Mouse (Mus musculus): ENCODE measurements around the gene Daam2.
A peak's percentile ranks its signal among the peaks of the same experiment; 100 is the strongest.

The Daam2 gene

DNA sequence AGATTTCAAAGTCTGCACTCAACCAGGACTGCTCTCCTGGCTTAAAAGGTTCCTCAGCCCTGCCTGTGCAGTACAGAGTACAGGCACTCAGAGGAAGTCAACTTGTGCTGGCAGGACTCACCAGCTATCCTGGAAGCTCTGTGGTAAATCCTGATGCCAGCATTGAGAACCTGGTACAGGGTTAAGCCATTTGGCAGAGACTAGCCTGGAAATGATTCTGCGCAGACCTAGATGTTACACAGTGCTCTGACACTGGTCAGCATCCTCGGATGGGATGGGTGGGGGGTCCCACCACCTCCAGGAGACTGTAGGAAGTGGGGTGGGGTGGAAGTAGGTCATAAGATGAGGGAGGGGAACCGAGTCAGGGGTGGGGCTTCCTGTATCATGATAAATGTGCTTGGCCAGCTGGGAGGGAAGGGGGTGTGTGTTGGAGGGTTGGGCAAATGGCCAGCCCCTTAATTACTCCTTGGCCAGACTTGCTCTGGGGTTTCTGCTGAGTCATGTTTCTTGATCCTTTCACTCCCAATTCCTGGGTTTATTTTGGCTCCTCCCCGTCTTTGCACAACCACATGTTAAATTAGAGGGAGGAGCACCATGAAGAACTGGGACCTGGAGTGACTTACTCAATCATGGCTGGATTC, 132.0 kb downstream of the Daam2 start:
- no peak for DNase-seq (ENCODE audit: extremely low spot score, low spot score)

GRCm38 (mm10) chr17:49431176-49431575, 133.0 kb downstream of the Daam2 start:
- DNase-seq (ENCODE audit: extremely low spot score, low spot score) = no peak

DNA sequence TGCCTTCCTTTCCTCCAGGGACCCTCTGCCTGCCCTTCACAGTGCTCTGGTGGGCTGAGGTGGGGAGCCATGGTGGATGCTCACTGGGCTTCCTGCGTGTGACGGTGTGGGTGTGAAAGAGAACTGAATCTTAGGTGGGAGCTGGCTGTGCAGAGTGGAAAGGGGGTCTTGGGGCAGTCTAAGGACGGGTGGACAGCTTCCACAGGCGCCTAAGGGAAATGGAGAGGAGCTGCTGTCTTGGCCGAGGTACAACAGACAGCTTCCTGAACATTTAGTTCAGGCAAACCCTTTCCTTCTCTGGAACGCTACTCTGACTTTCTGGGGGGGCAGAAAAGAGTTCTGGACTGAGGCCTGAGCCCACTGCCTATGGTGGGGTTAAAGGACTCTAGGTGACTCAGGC, 134.0 kb downstream of the Daam2 start:
- DNase-seq (ENCODE audit: extremely low spot score, low spot score) = no peak

DNA sequence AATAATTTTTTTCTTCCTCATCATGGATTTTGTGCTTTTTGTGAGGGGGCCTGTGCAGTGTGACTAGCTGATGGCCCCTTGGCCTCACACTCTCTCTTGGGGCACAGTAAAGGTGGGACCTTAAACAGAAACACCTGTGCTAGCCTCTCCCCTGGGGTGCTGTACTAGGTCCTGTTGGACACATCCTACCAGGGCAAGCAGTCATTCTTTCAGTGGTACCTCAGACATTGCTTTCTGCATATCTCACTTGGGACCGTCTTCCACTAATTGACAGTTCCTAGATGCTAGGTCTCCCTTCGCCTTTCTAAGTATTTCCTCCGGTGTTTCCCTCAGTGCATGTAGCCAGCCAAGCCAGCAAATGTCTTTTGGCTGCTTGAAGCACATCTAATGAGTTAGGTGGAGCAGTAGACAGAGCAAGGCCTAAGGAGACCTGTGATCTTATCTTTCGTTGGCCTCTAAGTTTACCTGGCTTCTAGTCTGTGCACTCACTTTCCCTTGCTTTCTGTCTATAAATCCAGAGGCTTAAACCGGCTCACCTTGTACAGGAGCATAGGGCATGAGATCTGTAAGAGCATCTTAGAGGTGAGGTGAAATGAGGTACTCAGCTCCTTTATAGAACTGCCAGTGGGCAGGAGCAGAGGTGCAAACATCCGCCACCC, 134.5 kb downstream of the Daam2 start:
- DNase-seq (ENCODE audit: extremely low spot score, low spot score) = no peak

GRCm38 (mm10) chr17:49428751-49429415, 135.3 kb downstream of the Daam2 start:
- no peak for DNase-seq (ENCODE audit: extremely low spot score, low spot score)

GRCm38 (mm10) chr17:49428239-49428688, 135.9 kb downstream of the Daam2 start, which contains the start of gene Mocs1:
Gene Mocs1, plus strand, starts transcription at chr17:49428362.
- DNase-seq (ENCODE audit: extremely low spot score, low spot score) = peak; percentile 85

- DNase-seq (ENCODE audit: extremely low spot score, low spot score) = no peak
Observed at GRCm38 (mm10) chr17:49427631-49428238, 136.4 kb downstream of the Daam2 start.

DNA sequence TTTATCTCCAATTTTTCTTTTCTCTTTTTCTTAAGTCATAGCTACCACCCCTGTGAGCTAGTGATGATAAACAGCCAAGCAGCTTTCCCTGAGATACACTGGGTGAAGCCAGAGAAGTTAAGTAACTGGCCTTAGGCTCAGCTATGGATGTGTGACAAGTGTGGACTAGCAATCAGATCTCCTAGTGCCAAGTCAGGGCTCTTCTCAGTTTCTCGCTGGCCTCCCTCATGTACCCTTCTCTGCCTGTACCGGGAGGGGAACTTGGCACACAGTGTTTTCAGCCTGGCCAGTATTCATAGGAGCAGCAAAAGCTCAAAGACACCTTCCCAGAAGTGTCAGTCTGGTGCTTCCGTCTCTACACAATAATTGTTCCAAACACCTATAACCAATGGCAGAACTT, 140.3 kb downstream of the Daam2 start:
- DNase-seq (ENCODE audit: extremely low spot score, low spot score) = no peak

GRCm38 (mm10) chr17:49423067-49423325, 141.1 kb downstream of the Daam2 start:
- no peak for DNase-seq (ENCODE audit: extremely low spot score, low spot score)

GRCm38 (mm10) chr17:49422286-49423066, 141.7 kb downstream of the Daam2 start:
- DNase-seq (ENCODE audit: extremely low spot score, low spot score) = no peak

GRCm38 (mm10) chr17:49419813-49420212, 144.3 kb downstream of the Daam2 start:
- DNase-seq (ENCODE audit: extremely low spot score, low spot score) = no peak

GRCm38 (mm10) chr17:49416228-49416627, 147.9 kb downstream of the Daam2 start:
- no peak for DNase-seq (ENCODE audit: extremely low spot score, low spot score)

GRCm38 (mm10) chr17:49413554-49413953, 150.6 kb downstream of the Daam2 start:
- no peak for DNase-seq (ENCODE audit: extremely low spot score, low spot score)

DNA sequence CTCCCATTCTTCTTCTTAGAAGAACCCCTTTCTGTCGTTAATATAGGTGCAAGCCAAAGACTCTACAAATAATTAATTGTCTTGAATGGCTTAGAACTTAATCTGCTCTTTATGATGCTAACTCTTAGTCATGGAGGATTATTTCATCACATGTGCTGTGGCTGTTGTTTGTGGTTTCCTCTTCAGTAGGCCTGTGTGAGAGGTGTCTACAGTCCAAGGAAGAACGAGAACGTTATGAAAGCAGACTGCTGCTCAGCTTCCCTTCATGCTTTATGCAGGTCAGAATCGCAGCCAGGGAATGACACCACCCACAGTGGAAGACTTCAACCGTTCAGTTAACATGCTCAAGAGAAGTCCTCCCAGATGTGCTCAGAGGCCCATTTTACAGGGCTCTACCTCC, 151.2 kb downstream of the Daam2 start:
- DNase-seq (ENCODE audit: extremely low spot score, low spot score) = no peak

Measured in neural tube, embryonic 10.5 days (tissue).